Mouse (Mus musculus) myocyte (in vitro differentiated cells): Measurements from ENCODE around the gene Prkg1. TPM values are rescaled to one million over a fixed set of nuclear protein-coding genes. Genes with fewer than 3 reads are reported as not detected.
A peak's percentile ranks its signal among the peaks of the same experiment; 100 is the strongest.

Experiments used
- H3K27me3 ChIP-seq: one replicate; pipeline ENCODE4 v1.6.1; 2011; ENCODE audit not compliant: control insufficient read depth, insufficient read depth, insufficient read length
- H3K36me3 ChIP-seq: one replicate; pipeline ENCODE4 v1.6.1; 2011; ENCODE audit not compliant: control insufficient read depth, insufficient read depth
- H3K4me2 ChIP-seq: one replicate; pipeline ENCODE4 v1.6.1; 2011; ENCODE audit warnings: low read depth, control low read depth
- H3K4me3 ChIP-seq: one replicate; pipeline ENCODE4 v1.5.1; 2011; ENCODE audit warnings: mild to moderate bottlenecking, control low read depth, moderate library complexity
- H3K79me2 ChIP-seq: one replicate; pipeline ENCODE4 v1.6.1; 2011; ENCODE audit not compliant: control insufficient read depth, insufficient read depth
- H3ac ChIP-seq: one replicate; pipeline ENCODE4 v1.6.1; 2011; ENCODE audit not compliant: control insufficient read depth, insufficient read length
- CEBPB ChIP-seq: IDR thresholded peaks from 2 replicates; pipeline ENCODE4 v1.6.1; 2011; ENCODE audit warnings: mild to moderate bottlenecking, moderate library complexity; ENCODE audit not compliant: poor library complexity, insufficient read depth, severe bottlenecking
- E2F4 ChIP-seq: IDR thresholded peaks from one replicate; pipeline ENCODE4 v1.6.1; 2011; ENCODE audit warnings: mild to moderate bottlenecking, control low read depth, moderate library complexity; ENCODE audit not compliant: insufficient read depth
- MAX ChIP-seq: IDR thresholded peaks from one replicate; pipeline ENCODE4 v1.6.1; 2011; ENCODE audit warnings: low read depth, mild to moderate bottlenecking, control low read depth
- MYOD1 ChIP-seq, 3 experiments: IDR thresholded peaks; one replicate each; pipeline ENCODE4 v1.6.1; 2011; ENCODE audit warnings: control low read depth in 2 of 3, low read depth in 2 of 3, mild to moderate bottlenecking in 2 of 3, moderate library complexity in 1 of 3; ENCODE audit not compliant: insufficient read length in 2 of 3, control insufficient read depth in 1 of 3
- MYOG ChIP-seq, 3 experiments: IDR thresholded peaks; one replicate each; pipeline ENCODE4 v1.6.1; 2011; ENCODE audit warnings: control low read depth in 2 of 3, low read depth in 2 of 3, mild to moderate bottlenecking in 2 of 3; ENCODE audit not compliant: insufficient read length in 2 of 3, control insufficient read depth in 1 of 3, insufficient read depth in 1 of 3
- POLR2A ChIP-seq: IDR thresholded peaks from one replicate; pipeline ENCODE4 v1.6.1; 2011; ENCODE audit warnings: low read depth, mild to moderate bottlenecking, control low read depth, moderate library complexity; ENCODE audit not compliant: insufficient read length
- POLR2AphosphoS2 ChIP-seq: IDR thresholded peaks from one replicate; pipeline ENCODE4 v1.6.1; 2011; ENCODE audit warnings: low read depth, control low read depth; ENCODE audit not compliant: insufficient read length
- REST ChIP-seq: IDR thresholded peaks from one replicate; pipeline ENCODE4 v1.6.1; 2011; ENCODE audit warnings: mild to moderate bottlenecking, control low read depth, moderate library complexity; ENCODE audit not compliant: insufficient read depth, insufficient read length
- SRF ChIP-seq: IDR thresholded peaks from one replicate; pipeline ENCODE4 v1.6.1; 2011; ENCODE audit warnings: low read depth; ENCODE audit not compliant: control insufficient read depth, insufficient read length
- TCF12 ChIP-seq: IDR thresholded peaks from one replicate; pipeline ENCODE4 v1.6.1; 2011; ENCODE audit warnings: mild to moderate bottlenecking, control low read depth; ENCODE audit not compliant: poor library complexity, insufficient read depth, severe bottlenecking
- TCF3 ChIP-seq: IDR thresholded peaks from one replicate; pipeline ENCODE4 v1.6.1; 2011; ENCODE audit warnings: low read depth, control low read depth; ENCODE audit not compliant: insufficient read length
- USF1 ChIP-seq: IDR thresholded peaks from one replicate; pipeline ENCODE4 v1.6.1; 2011; ENCODE audit warnings: low read depth, mild to moderate bottlenecking, control low read depth, moderate library complexity
- polyA plus RNA-seq: library from polyadenylated mRNA; unstranded; fragments of >200 nt; fragmentation: generic; extraction: Trizol; gene quantifications from one replicate; pipeline ENCODE4 v1.2.1, GENCODE M21; 2012; ENCODE audit warnings: missing spikeins

The Prkg1 gene
- polyA plus RNA-seq, 1 experiment = 1.7 TPM

GRCm38 (mm10) chr19:31082662-31083429 is 682.0 kb downstream of the Prkg1 start, which contains the start of gene Cstf2t:
Cstf2t (plus strand) TSS chr19:31082837.
- H3K27me3 ChIP-seq = no peaks in the 10 kb centered on the region
- TF ChIP-seq MYOG (IDR thresholded peaks at IDR 0.05; ENCODE audit: control insufficient read depth in 1 of 3, insufficient read depth in 1 of 3, insufficient read length in 2 of 3, low read depth in 2 of 3) = peak in 1 of 3 experiments; percentile 12
- peak; percentile 50 for TF ChIP-seq E2F4
- TF ChIP-seq MAX = peak; percentile 38
- no peak for TF ChIP-seq SRF
- peak; percentile 2 for TF ChIP-seq USF1
- no peak for TF ChIP-seq REST
- TF ChIP-seq CEBPB = no peak
- no peak for TF ChIP-seq TCF3
- TF ChIP-seq TCF12 = no peak
- peak; percentile 95 for TF ChIP-seq POLR2AphosphoS2
- TF ChIP-seq POLR2A = peak; percentile 91
- TF ChIP-seq MYOD1 (IDR thresholded peaks at IDR 0.05; ENCODE audit: control insufficient read depth in 1 of 3, insufficient read length in 2 of 3, low read depth in 2 of 3) = peak in 1 of 3 experiments; percentile 22
- peak within 1 kb of the TSS; percentile 96 for H3K4me2 ChIP-seq
- H3K36me3 ChIP-seq = peaks cover 28% of the 10 kb centered on the region
- H3ac ChIP-seq = peak within 1 kb of the TSS; percentile 15
- peaks cover 37% of the 10 kb centered on the region for H3K79me2 ChIP-seq
- peak within 1 kb of the TSS; percentile 96 for H3K4me3 ChIP-seq

- Histone ChIP-seq H3K4me3 (peak overlapping the region; percentile 96), H3K4me2 (peak overlapping the region; percentile 79), H3K27me3 (no peaks in the 10 kb centered on the region), H3K79me2 (peaks cover 37% of the 10 kb centered on the region), H3ac (no peak overlapping the region), H3K36me3 (peaks cover 24% of the 10 kb centered on the region)
- no peak for TF ChIP-seq MYOG (IDR thresholded peaks at IDR 0.05; ENCODE audit: control insufficient read depth in 1 of 3, insufficient read depth in 1 of 3, insufficient read length in 2 of 3, low read depth in 2 of 3)
- no peak for TF ChIP-seq MAX
- TF ChIP-seq POLR2AphosphoS2 = no peak
- TF ChIP-seq USF1 = no peak
- TF ChIP-seq SRF = no peak
- no peak for TF ChIP-seq TCF12
- TF ChIP-seq CEBPB = no peak
- no peak for TF ChIP-seq POLR2A
- TF ChIP-seq MYOD1 (IDR thresholded peaks at IDR 0.05; ENCODE audit: control insufficient read depth in 1 of 3, insufficient read length in 2 of 3, low read depth in 2 of 3) = no peak
Measured at GRCm38 (mm10) chr19:31082226-31082625, 682.6 kb downstream of the Prkg1 start.

- Histone ChIP-seq H3ac (no peak overlapping the region), H3K36me3 (no peaks in the 10 kb centered on the region), H3K27me3 (no peaks in the 10 kb centered on the region), H3K79me2 (peaks cover 5% of the 10 kb centered on the region), H3K4me2 (no peak overlapping the region), H3K4me3 (no peak overlapping the region)
- no peak for TF ChIP-seq TCF12
- TF ChIP-seq MAX = no peak
- TF ChIP-seq MYOD1 (IDR thresholded peaks at IDR 0.05; ENCODE audit: control insufficient read depth in 1 of 3, insufficient read length in 2 of 3, low read depth in 2 of 3) = no peak
Measured at GRCm38 (mm10) chr19:31078241-31078640, 686.6 kb downstream of the Prkg1 start.

- no peak overlapping the region for H3K4me3 ChIP-seq
- no peaks in the 10 kb centered on the region for H3K36me3 ChIP-seq
Measured at GRCm38 (mm10) chr19:31076106-31076505, 688.7 kb downstream of the Prkg1 start.

More at GRCm38 (mm10) chr19:31076106-31076505, 688.7 kb downstream of the Prkg1 start:
- no peak overlapping the region for H3K4me2 ChIP-seq
- no peak overlapping the region for H3ac ChIP-seq
- no peaks in the 10 kb centered on the region for H3K27me3 ChIP-seq
- H3K79me2 ChIP-seq = no peaks in the 10 kb centered on the region
- TF ChIP-seq MAX (no peak), REST (no peak), USF1 (no peak), MYOG (IDR thresholded peaks at IDR 0.05; ENCODE audit: control insufficient read depth in 1 of 3, insufficient read depth in 1 of 3, insufficient read length in 2 of 3, low read depth in 2 of 3) (no peak), SRF (no peak), POLR2A (no peak), MYOD1 (IDR thresholded peaks at IDR 0.05; ENCODE audit: control insufficient read depth in 1 of 3, insufficient read length in 2 of 3, low read depth in 2 of 3) (no peak), CEBPB (no peak), TCF3 (no peak), E2F4 (no peak), TCF12 (no peak), POLR2AphosphoS2 (no peak)
